Mouse (Mus musculus) testis, adult 2 months (tissue): ENCODE results near the gene Galntl6.

Source experiments
- CTCF ChIP-seq: fragments of 200-500 bp; IDR thresholded peaks from 2 replicates; pipeline ENCODE4 v1.5.1; 2012; ENCODE audit warnings: low read depth, mild to moderate bottlenecking, inconsistent platforms, low read length, moderate library complexity; ENCODE audit not compliant: control insufficient read depth, insufficient read depth, insufficient replicate concordance
- POLR2A ChIP-seq: fragments of 200-500 bp; IDR thresholded peaks from 2 replicates; pipeline ENCODE4 v1.6.1; 2012; ENCODE audit warnings: low read depth, mild to moderate bottlenecking, inconsistent platforms, low read length, moderate library complexity; ENCODE audit not compliant: control insufficient read depth

DNA sequence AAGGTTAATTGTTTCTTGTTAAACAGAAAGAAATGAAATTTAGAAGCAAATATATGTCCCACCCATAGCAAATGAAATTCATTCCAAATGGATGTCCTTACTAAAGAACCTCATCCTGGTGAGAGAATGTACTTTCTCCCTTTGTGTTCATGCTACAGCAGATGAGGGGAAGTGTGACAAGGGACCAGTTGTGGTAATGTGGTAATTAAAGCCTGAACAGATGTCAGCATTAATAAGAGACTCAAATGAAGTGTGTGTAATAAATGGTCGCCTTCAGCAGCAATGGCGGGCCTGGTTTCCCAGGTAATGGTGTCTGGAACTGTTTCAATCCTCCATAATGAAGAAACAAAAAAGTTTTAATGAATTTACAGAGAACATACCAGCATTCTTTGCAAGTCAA is 158.7 kb downstream of the Galntl6 start:
- TF ChIP-seq POLR2A (no peak), CTCF (no peak)
